Mouse (Mus musculus) inflammation-experienced regulatory T-cells, adult 6 months (primary cell): ENCODE data around the gene Cacna1a. TPM values are rescaled to one million over a fixed set of nuclear protein-coding genes. Genes with fewer than 3 reads are reported as not detected.
A peak's percentile ranks its signal among the peaks of the same experiment; 100 is the strongest.

ENCODE experiments used
- ATAC-seq: one replicate; pipeline ENCODE4 v1.8.0; 2017
- polyA plus RNA-seq, 3 experiments: library from polyadenylated mRNA; unstranded; fragments of 100-300 nt; shearing (Covaris generic); gene quantifications; one replicate each; pipeline ENCODE4 v1.2.1; 2017

The Cacna1a gene
- 1 to 10 TPM; 3.4 to 8.2 (median 8.2) TPM for polyA plus RNA-seq

DNA sequence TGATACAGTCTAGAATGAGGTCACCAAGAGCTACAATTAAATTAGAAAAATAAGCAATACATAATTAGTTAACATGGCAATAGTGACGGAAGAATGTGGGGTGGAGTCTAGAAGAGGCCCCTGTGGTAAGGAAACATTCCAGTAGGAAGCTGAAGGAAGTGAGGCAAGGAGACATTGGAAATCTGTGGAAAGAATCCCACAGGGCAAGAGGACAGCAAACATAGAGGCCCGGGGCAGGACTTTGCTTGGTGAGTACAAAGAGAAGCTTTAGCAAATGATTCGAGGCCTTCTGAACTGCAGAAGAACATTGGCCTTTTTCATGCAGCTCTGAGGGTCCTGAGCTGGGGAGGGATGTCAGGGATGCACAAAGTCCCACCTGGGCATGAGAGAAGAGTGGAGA, at the start of gene Cacna1a:
Gene Cacna1a, plus strand, starts transcription at position 166 of the 400 bp plus-strand sequence.
- no peak for ATAC-seq

- no peak for ATAC-seq
Observed at GRCm38 (mm10) chr8:84338493-84338892, 49.7 kb upstream of the Cacna1a start.

GRCm38 (mm10) chr8:84339320-84339719, 48.9 kb upstream of the Cacna1a start:
- ATAC-seq = no peak

GRCm38 (mm10) chr8:84339867-84340266, 48.4 kb upstream of the Cacna1a start:
- no peak for ATAC-seq

DNA sequence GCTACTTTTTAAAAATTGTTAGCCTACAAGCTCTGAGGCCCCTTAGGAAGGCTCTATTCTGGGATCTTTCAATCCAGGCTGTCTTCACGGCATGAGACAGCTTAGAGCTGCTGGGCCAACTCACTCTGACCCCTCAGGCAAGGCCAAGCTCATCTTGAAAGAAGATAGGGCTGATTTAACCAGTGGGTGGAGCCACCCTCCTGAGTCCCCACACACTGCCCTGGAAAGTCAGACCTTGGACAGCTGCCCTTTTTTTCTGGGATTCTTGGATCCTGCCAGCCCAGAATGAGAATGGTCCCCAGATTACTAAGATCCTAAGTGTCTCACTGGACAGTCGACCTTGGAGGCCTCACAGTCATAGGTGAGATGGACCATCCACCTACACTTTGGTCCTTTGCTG, 47.6 kb upstream of the Cacna1a start:
- ATAC-seq = no peak

DNA sequence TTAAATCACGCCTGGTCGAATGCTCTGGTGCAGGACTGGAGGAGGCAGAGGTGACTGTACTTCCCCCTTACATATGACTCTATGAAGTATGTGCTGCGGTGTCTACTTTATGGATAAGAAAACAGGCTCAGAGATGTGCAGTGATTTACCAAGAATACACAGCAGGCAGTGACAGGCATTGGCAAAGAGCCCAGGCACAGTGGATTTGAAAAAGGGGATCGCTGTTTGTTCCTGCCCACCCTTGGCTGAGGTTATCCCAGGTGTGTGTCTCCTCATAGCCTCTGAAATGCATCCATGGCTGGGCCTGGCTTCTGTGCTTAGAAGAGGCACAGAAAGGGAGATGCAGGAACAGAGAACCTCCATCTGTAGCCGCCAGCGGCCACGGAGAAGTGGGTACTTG, 42.7 kb upstream of the Cacna1a start:
- ATAC-seq = no peak

GRCm38 (mm10) chr8:84346421-84346820, 41.8 kb upstream of the Cacna1a start:
- ATAC-seq = no peak

DNA sequence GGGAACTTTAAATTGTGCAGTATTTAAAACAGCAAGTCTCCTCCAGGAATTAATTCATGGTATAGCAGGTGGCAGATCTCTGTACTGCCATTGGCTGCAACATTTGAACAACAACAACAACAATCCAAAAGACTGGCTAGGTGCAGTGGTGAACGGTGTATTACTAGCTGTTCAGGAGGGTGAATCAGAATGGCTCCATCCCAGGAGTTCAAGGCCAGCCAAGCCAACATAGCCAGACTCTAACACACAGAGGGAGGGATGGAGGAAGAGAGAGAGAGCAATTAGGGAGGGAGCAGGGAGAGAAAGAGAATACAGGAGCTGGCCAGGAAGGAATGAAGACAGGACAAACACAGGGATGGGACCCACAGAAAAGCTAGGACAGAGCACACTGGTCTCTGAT, 38.7 kb upstream of the Cacna1a start:
- no peak for ATAC-seq

DNA sequence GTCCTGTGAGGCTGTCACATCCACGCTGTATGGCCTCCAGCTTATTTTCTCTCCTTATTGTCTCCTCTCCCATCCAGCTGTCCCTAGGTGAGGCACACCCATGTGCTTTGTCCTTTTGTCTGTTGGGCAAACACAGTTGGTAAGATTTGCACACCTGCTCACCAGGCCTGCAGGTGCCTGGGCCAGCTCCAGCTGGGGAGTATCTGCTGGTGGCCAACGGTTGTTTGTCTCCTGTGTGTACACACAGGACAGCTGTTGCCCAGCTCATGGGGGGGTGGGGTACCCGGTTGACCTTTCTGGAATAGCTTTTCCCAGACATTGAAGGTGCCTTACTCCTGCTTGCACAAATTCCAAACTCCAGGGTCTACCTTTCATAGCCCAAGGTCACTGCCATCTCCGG, 37.3 kb upstream of the Cacna1a start:
- ATAC-seq = no peak

DNA sequence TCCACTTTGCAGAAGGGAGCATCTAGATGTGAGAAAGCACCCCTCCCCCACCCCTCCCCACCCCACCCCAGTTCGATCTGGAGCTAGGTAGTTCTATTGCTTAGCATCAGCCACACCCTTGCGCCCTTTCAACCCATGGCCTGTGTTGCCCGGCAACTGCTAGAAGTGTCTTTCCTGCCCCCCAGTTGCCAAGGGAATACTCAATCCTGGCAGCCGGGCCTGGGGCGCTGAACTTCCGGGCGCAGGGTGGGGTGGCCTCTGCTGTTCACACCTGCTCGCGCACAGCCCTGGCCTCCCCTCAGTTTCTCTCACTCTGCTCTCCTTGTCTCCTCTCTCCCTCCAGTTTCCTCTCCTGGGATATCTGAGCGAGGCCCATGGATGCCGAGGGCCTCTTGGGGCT, 31.8 kb upstream of the Cacna1a start:
- ATAC-seq = no peak

DNA sequence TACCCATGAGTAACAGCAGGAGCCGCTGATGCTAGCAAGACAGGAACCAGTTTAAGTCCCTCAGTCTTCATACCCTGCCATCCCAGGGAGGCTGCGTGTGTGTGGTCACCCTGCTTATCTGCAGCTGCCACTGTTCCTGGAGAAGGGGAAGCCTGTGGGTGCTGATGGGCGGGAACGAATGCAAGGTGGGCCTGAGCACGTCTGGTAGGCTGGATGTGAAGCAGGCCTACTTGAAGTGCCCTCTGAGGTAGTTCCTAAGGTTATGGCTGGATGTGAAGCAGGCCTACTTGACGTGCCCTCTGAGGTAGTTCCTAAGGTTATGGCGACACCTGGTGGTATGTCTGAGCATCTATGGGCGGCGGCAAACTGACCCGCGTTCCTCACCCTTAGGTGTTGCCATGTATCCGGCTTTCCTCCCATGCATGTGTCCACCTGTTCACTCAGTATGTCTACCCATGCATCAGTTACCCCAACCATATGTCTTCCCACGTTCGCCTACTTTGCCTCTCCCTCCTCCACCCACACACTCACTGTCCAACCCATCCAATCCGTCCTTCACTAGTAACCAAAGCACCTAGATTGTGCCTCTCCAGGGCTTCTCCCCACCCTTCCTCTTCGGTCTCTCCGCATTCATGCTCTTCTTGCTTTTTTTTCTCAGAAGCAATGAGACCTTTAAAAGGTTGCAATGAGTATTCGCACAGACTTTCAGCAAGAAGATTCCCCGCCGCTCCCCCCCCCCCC, 30.4 kb upstream of the Cacna1a start:
- peak; percentile 84 for ATAC-seq

- ATAC-seq = no peak
Observed at GRCm38 (mm10) chr8:84363428-84364134, 24.7 kb upstream of the Cacna1a start.

GRCm38 (mm10) chr8:84365197-84365596, 23.0 kb upstream of the Cacna1a start:
- no peak for ATAC-seq

GRCm38 (mm10) chr8:84370972-84371371, 17.3 kb upstream of the Cacna1a start:
- no peak for ATAC-seq

DNA sequence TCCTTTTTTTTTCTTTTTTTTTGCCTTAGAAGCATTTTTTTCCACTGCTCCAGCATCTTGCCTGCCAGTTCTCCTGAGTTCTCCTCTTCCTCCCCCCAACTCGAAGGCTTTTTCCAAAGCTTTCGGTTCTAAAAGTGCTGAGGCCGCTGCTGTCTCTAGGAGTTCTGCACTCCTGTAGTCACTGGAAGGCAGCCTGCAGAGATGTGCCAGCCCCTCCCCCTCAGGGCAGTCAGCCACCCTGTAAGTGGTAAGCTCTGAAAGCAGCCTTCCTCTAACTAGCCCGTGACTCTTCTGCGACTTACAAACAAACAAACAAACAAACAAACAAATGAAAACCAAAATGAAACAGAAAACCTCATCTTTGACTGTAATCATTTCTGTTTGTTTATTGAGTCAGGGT, 13.2 kb upstream of the Cacna1a start:
- no peak for ATAC-seq

DNA sequence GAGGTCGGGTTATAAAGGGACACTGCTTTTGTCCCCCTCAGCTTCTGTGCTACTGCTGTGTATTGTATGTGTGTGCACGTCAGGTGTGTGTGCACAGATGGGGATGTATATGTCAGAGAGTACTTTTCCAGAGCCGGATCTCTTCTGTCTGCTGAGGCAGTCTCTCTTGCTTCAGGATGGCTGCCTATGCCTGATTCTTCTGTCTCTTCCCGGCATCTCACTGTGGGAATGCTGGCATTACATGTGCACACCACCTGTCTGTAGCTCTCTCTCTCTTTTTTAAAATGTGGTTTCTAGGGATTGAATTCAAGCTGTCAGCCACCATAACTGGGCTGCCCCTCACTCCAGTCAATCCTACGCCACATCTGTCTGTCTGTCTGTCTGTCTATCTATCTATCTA, 12.4 kb upstream of the Cacna1a start:
- no peak for ATAC-seq

GRCm38 (mm10) chr8:84376564-84376963, 11.7 kb upstream of the Cacna1a start:
- ATAC-seq = no peak

GRCm38 (mm10) chr8:84381676-84382075, 6.6 kb upstream of the Cacna1a start:
- ATAC-seq = no peak

GRCm38 (mm10) chr8:84388773-84389172, 533 bp downstream of the Cacna1a start:
- ATAC-seq = no peak

DNA sequence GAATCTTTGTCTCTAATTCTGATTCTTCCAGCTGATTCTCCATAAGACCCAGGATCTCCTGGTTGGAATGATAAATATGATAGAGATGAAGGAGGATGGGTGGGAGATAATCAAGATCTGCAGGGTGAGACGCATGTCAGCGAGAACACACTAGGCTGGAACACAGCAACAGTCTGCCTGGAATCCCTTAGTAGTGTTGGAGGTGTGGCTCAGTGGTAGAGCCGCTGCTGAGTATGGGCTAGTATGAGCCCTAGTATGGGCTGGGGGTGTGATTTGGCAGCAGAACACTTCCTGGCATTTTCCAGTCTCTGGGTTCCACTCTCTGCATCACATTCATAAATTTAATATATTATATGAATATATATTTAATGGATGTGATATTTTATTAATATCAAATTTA, 933 bp downstream of the Cacna1a start:
- no peak for ATAC-seq

DNA sequence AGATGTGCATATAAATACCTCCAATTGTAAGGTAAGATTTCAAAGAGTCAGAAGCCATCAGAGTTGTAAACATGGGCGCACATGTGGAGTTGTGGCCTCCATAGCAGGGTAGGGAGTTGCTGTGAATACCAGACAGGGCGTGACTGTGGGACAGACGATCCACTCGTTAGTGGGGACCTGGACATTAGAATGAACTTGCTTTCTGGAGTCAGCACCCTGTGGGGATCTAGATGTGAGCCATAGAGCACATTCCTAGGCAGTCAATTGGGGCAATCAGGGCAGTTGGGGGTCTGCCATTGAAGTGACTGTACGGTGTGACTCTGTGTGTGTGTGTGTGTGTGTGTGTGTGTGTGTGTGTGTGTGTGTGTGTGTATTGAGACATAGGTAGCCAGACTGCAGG, 3.4 kb downstream of the Cacna1a start:
- ATAC-seq = no peak

- ATAC-seq = no peak
Observed at GRCm38 (mm10) chr8:84395751-84396457, 7.7 kb downstream of the Cacna1a start.
